ENCODE assay signal across 9 mouse cellular contexts in the genomic region with DNA sequence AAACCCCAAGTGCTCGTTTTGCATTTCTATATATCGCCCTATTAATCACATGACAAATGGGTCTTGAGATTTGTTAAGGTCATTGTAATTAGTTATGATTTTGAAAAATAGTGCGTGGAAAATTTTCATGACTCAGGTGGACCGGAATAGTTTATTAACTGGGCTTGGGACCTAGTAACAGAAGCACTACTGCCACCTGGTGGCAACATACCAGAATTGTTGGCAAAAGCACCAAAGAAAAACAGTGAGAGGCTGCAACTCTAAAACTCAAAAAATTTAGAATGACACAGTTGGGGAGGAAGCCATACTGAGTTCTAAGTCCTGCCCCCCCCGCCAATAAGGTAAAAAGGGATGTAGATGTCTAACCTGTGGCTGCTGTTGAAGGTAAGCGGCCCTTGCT. TPM values are rescaled to one million over a fixed set of nuclear protein-coding genes. Genes with fewer than 3 reads are reported as not detected.
A peak's percentile ranks its signal among the peaks of the same experiment; 100 is the strongest.
DNase-seq lines count a peak whose midpoint lies in the region; ATAC-seq and TF ChIP-seq lines count a peak whose summit lies in the region.
"Had no signal": no experiment of that assay in that cellular context is flagged by ENCODE, and none has a peak within 500 bp of the region (broad histone marks: within the 10 kb centered on the region; RNA-seq: fewer than 3 reads in every experiment).

No protein-coding gene starts in this region.

- H3K4me1 ChIP-seq in kidney, embryonic 15.5 days, result peaks cover 4% of the 10 kb centered on the region; the same call in 1 of the 2 replicates
- peaks cover 44% of the 10 kb centered on the region for H3K4me1 ChIP-seq in E14TG2a.4 (replicated peaks; ENCODE audit: low read depth, low read length)

- no peak overlapping the region for H3K9ac ChIP-seq in kidney, embryonic 15.5 days

- H3K4me2 ChIP-seq in kidney, embryonic 15.5 days, result no peak overlapping the region

- no peaks in the 10 kb centered on the region for H3K9me3 ChIP-seq in kidney, embryonic 15.5 days (replicated peaks)
- 0 out of 2 replicates have a peak, but pooled peaks cover 7% of the 10 kb centered on the region for H3K9me3 ChIP-seq in E14TG2a.4 (ENCODE audit: low read length)

- no peaks in the 10 kb centered on the region for H3K36me3 ChIP-seq in kidney, embryonic 15.5 days
- no peaks in the 10 kb centered on the region for H3K36me3 ChIP-seq in E14TG2a.4 (ENCODE audit: insufficient read depth, low read length)

- H3K4me3 ChIP-seq in kidney, embryonic 15.5 days (replicated peaks), result no peak overlapping the region
- H3K4me3 ChIP-seq in E14TG2a.4 (replicated peaks; ENCODE audit: low read length), result no peak overlapping the region

- peak; percentile 3 to 41 for DNase-seq in kidney, adult 8-10 months
- peak; percentile 44 for DNase-seq in 416B (ENCODE audit: low read depth)
- DNase-seq in embryo, embryonic 10 days (ENCODE audit: low spot score), result peak; percentile 71
- DNase-seq in layer of hippocampus, adult 9-10 months (ENCODE audit: low spot score), result peak; percentile 20
- DNase-seq in thymus, postnatal 25 days, result peak; percentile 7
- DNase-seq in ovary, adult 18-20 months (ENCODE audit: low spot score), result no peak

- 55% methylated on average over 6 of the region's 6 CpGs for WGBS in kidney, embryonic 15.5 days

- ATAC-seq in kidney, embryonic 15.5 days (replicated peaks; ENCODE audit: low FRiP score), result no peak

- peak; percentile 86 for TF ChIP-seq CTCF in E14TG2a.4 (conservative IDR thresholded peaks at IDR 0.05; ENCODE audit: low read length)

- no peak overlapping the region for H3K27ac ChIP-seq in kidney, embryonic 15.5 days
- H3K27ac ChIP-seq: macrophage had no signal

- no peaks in the 10 kb centered on the region for H3K27me3 ChIP-seq in kidney, embryonic 15.5 days
- H3K27me3 ChIP-seq in E14TG2a.4 (ENCODE audit: insufficient read depth, low read length), result peaks cover 30% of the 10 kb centered on the region

RNA-seq across cellular contexts. Expression of a gene that starts 0.6 kb away (rescaled TPM):
- not detected in 2 replicates for polyA plus RNA-seq in kidney, embryonic 15.5 days (2015; fragmentation: Nextera tagmentation; extraction: Ambion mirVana)
- polyA plus RNA-seq: macrophage had no signal

RNA-seq across cellular contexts. Expression of a gene that starts 56.7 kb away (rescaled TPM):
- 33.2 and 39.7 TPM in 2 replicates for polyA plus RNA-seq in kidney, embryonic 15.5 days (2015; fragmentation: Nextera tagmentation; extraction: Ambion mirVana)
- polyA plus RNA-seq: macrophage had no signal
